Mouse (Mus musculus): Measurements from ENCODE around the gene Sh3rf3. TPM values are rescaled to one million over a fixed set of nuclear protein-coding genes. Genes with fewer than 3 reads are reported as not detected.

The Sh3rf3 gene
- total RNA-seq, 1 experiment, result 1.6 TPM

DNA sequence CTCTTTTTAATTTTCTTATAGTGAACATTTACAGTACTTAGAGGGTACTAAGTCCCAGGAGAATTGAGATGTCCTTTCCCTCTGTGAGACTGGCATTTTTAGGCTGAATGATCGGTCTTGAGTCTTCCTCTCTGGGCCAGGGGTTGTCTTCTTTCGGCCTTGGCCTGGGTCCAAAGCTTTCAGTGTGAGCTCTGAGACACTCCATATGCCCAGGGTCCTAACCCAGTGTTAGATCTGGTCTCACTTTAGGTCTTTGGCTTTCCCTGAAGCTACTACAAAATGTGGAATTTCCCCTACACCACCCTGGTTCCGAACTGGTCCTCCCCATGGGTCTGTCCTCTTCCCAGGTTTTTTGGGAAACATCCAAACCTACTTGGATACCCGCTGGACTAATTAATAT is 155.1 kb downstream of the Sh3rf3 start:
- no peaks in the 10 kb centered on the region for H3K36me3 ChIP-seq (ENCODE audit: control insufficient read depth, insufficient read depth, low read length, poor library complexity, severe bottlenecking)
- H3K9me3 ChIP-seq (ENCODE audit: control insufficient read depth, insufficient read depth, low read depth, low read length), result no peaks in the 10 kb centered on the region
- no peak overlapping the region for H3K27ac ChIP-seq (ENCODE audit: insufficient read depth, low read depth, low read length, poor library complexity, severe bottlenecking)
- H3K4me1 ChIP-seq (ENCODE audit: control insufficient read depth in 2 of 2, insufficient read depth in 2 of 2, low read length in 2 of 2, poor library complexity in 1 of 2), result no peaks in the 10 kb centered on the region
- no peak overlapping the region for H3K9ac ChIP-seq (ENCODE audit: insufficient read depth, low read depth, low read length, poor library complexity, severe bottlenecking)
- no peak for DNase-seq (ENCODE audit: low read depth, low spot score)
- in situ Hi-C loops (cut with MboI; ENCODE audit: low sequenced_read_pairs in 2 of 2, unreplicated experiment in 2 of 2), result no loop called here
- TF ChIP-seq MAFK (IDR thresholded peaks at IDR 0.05; ENCODE audit: insufficient read depth, low read depth, low read length) (no peak), HCFC1 (IDR thresholded peaks at IDR 0.05; ENCODE audit: borderline replicate concordance, insufficient read depth, low read length) (no peak), ZC3H11A (IDR thresholded peaks at IDR 0.05; ENCODE audit: borderline replicate concordance, low read depth, low read length) (no peak), ZNF384 (IDR thresholded peaks at IDR 0.05; ENCODE audit: low read depth, low read length) (no peak), CHD2 (IDR thresholded peaks at IDR 0.05; ENCODE audit: low read depth, low read length) (no peak)
- no peak overlapping the region for H3K4me3 ChIP-seq (ENCODE audit: insufficient read depth in 1 of 2, low read depth in 1 of 2, low read length in 2 of 2, poor library complexity in 1 of 2, severe bottlenecking in 1 of 2)

DNA sequence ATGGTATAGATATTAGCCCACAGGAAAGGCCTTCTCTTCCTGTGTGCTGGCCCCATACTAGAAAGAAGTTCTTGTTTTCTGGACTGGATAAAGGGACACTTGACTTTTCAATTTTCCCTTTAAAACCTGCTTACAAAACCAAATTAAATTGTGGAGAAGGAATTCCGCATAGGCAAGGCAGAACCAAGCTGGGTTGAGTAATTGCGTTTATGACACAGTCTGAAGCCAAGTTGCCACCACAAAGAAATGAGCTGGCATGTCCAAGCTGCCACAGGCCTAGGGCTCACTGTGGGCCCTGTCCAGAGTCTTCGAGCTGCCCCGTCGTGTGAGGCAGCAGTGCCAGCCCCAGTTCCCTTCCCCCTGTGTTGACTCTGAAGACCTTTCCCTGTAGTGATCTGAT is 156.2 kb downstream of the Sh3rf3 start:
- no peaks in the 10 kb centered on the region for H3K9me3 ChIP-seq (ENCODE audit: control insufficient read depth, insufficient read depth, low read depth, low read length)
- H3K27ac ChIP-seq (ENCODE audit: insufficient read depth, low read depth, low read length, poor library complexity, severe bottlenecking), result no peak overlapping the region
- H3K36me3 ChIP-seq (ENCODE audit: control insufficient read depth, insufficient read depth, low read length, poor library complexity, severe bottlenecking), result no peaks in the 10 kb centered on the region
- no peaks in the 10 kb centered on the region for H3K4me1 ChIP-seq (ENCODE audit: control insufficient read depth in 2 of 2, insufficient read depth in 2 of 2, low read length in 2 of 2, poor library complexity in 1 of 2)
- no peak for TF ChIP-seq ZNF384 (IDR thresholded peaks at IDR 0.05; ENCODE audit: low read depth, low read length)
- H3K9ac ChIP-seq (ENCODE audit: insufficient read depth, low read depth, low read length, poor library complexity, severe bottlenecking), result no peak overlapping the region
- in situ Hi-C loops (cut with MboI; ENCODE audit: low sequenced_read_pairs in 2 of 2, unreplicated experiment in 2 of 2), result no loop called here
- no peak for DNase-seq (ENCODE audit: low read depth, low spot score)
- no peak overlapping the region for H3K4me3 ChIP-seq (ENCODE audit: insufficient read depth in 1 of 2, low read depth in 1 of 2, low read length in 2 of 2, poor library complexity in 1 of 2, severe bottlenecking in 1 of 2)

DNA sequence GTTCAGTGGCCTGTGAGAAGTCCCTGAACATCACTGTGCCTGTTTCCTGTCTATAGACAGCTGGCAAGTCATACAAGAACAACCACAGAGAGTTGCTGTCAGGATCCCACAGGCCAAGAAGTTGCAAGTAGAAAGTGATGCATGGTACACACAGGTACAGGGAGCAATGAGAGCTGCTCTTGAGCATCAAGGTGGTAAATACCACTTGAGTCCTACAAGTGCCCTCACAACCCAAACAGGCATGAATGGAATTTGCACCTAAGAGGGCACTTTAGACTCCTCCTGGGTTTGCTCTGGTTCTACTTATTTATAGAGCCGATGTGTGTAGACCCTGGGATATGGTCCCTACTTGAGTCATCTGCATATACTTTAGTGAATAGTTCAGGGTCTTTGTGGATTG is 159.0 kb downstream of the Sh3rf3 start:
- no peak for TF ChIP-seq ZNF384 (IDR thresholded peaks at IDR 0.05; ENCODE audit: low read depth, low read length)
- TF ChIP-seq HCFC1 (IDR thresholded peaks at IDR 0.05; ENCODE audit: borderline replicate concordance, insufficient read depth, low read length), result no peak
- no peak for TF ChIP-seq ZC3H11A (IDR thresholded peaks at IDR 0.05; ENCODE audit: borderline replicate concordance, low read depth, low read length)
- TF ChIP-seq MAFK (IDR thresholded peaks at IDR 0.05; ENCODE audit: insufficient read depth, low read depth, low read length), result no peak
- TF ChIP-seq CHD2 (IDR thresholded peaks at IDR 0.05; ENCODE audit: low read depth, low read length), result no peak
- H3K9ac ChIP-seq (ENCODE audit: insufficient read depth, low read depth, low read length, poor library complexity, severe bottlenecking), result no peak overlapping the region
- no peaks in the 10 kb centered on the region for H3K9me3 ChIP-seq (ENCODE audit: control insufficient read depth, insufficient read depth, low read depth, low read length)
- in situ Hi-C loops (cut with MboI; ENCODE audit: low sequenced_read_pairs in 2 of 2, unreplicated experiment in 2 of 2), result no loop called here
- H3K4me1 ChIP-seq (ENCODE audit: control insufficient read depth in 2 of 2, insufficient read depth in 2 of 2, low read length in 2 of 2, poor library complexity in 1 of 2), result no peaks in the 10 kb centered on the region
- H3K27ac ChIP-seq (ENCODE audit: insufficient read depth, low read depth, low read length, poor library complexity, severe bottlenecking), result no peak overlapping the region
- H3K4me3 ChIP-seq (ENCODE audit: insufficient read depth in 1 of 2, low read depth in 1 of 2, low read length in 2 of 2, poor library complexity in 1 of 2, severe bottlenecking in 1 of 2), result no peak overlapping the region
- no peak for DNase-seq (ENCODE audit: low read depth, low spot score)
- H3K36me3 ChIP-seq (ENCODE audit: control insufficient read depth, insufficient read depth, low read length, poor library complexity, severe bottlenecking), result no peaks in the 10 kb centered on the region

DNA sequence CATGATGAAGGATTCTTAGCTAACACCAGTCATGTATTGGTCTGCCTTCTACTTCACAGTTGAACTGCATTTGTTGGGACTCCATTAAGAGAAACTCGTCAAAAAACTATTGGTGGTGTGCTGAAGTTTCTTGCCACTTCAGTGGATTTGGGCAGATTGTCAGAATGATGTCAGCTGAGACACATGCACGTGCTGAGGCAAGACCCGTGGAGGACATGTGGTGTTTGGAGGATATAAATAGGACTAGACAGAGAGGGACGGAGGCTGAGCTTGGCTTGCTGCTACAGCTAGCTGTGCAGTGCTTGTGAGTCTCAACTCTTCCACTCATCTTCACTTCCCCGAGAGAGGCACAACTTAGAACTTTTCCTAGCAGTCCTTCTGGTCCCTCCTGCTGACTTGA is 161.0 kb downstream of the Sh3rf3 start:
- TF ChIP-seq MAFK (IDR thresholded peaks at IDR 0.05; ENCODE audit: insufficient read depth, low read depth, low read length), result no peak
- TF ChIP-seq CHD2 (IDR thresholded peaks at IDR 0.05; ENCODE audit: low read depth, low read length), result no peak
- no peak for TF ChIP-seq ZC3H11A (IDR thresholded peaks at IDR 0.05; ENCODE audit: borderline replicate concordance, low read depth, low read length)
- no peak for TF ChIP-seq ZNF384 (IDR thresholded peaks at IDR 0.05; ENCODE audit: low read depth, low read length)
- TF ChIP-seq HCFC1 (IDR thresholded peaks at IDR 0.05; ENCODE audit: borderline replicate concordance, insufficient read depth, low read length), result no peak
- DNase-seq (ENCODE audit: low read depth, low spot score), result no peak
- H3K4me3 ChIP-seq (ENCODE audit: insufficient read depth in 1 of 2, low read depth in 1 of 2, low read length in 2 of 2, poor library complexity in 1 of 2, severe bottlenecking in 1 of 2), result no peak overlapping the region
- H3K9me3 ChIP-seq (ENCODE audit: control insufficient read depth, insufficient read depth, low read depth, low read length), result no peaks in the 10 kb centered on the region
- no peaks in the 10 kb centered on the region for H3K4me1 ChIP-seq (ENCODE audit: control insufficient read depth in 2 of 2, insufficient read depth in 2 of 2, low read length in 2 of 2, poor library complexity in 1 of 2)
- no peaks in the 10 kb centered on the region for H3K36me3 ChIP-seq (ENCODE audit: control insufficient read depth, insufficient read depth, low read length, poor library complexity, severe bottlenecking)
- no peak overlapping the region for H3K27ac ChIP-seq (ENCODE audit: insufficient read depth, low read depth, low read length, poor library complexity, severe bottlenecking)
- H3K9ac ChIP-seq (ENCODE audit: insufficient read depth, low read depth, low read length, poor library complexity, severe bottlenecking), result no peak overlapping the region
- in situ Hi-C loops (cut with MboI; ENCODE audit: low sequenced_read_pairs in 2 of 2, unreplicated experiment in 2 of 2), result no loop called here

DNA sequence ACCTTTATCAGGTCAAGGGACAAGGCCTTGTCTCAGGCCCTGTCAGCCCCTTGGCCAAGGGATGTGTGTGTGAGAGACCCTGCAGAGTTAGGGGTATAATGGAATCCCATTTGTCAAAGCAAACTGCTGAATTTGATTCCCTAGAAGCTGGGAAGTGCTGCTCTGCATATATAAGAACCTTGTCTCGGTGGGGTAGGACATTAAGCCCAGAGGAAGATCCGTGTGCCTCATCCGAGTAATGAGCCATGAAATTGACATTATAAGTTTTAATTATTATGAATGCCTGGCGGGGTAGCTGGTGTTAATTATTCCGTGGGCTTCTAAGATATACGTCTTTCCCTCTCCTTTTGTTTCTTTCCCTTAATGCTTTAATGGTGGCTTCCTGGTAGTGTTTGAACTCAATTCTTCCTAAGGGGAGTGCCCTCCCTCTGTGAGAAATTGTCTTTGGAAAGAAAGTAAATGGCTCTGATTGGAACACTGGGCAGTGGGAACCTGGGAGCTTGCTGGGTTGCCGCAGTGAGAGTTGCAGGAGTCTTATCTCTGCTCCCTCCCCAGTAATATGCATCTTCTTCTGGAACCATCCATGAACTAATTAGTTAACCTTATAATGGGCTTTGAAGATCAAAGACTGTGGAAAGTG is 166.3 kb downstream of the Sh3rf3 start:
- H3K4me1 ChIP-seq (ENCODE audit: control insufficient read depth in 2 of 2, insufficient read depth in 2 of 2, low read length in 2 of 2, poor library complexity in 1 of 2), result no peaks in the 10 kb centered on the region
- in situ Hi-C loops (cut with MboI; ENCODE audit: low sequenced_read_pairs in 2 of 2, unreplicated experiment in 2 of 2), result no loop called here

More for the DNA sequence above, 166.3 kb downstream of the Sh3rf3 start:
- H3K9ac ChIP-seq (ENCODE audit: insufficient read depth, low read depth, low read length, poor library complexity, severe bottlenecking), result no peak overlapping the region
- H3K9me3 ChIP-seq (ENCODE audit: control insufficient read depth, insufficient read depth, low read depth, low read length), result no peaks in the 10 kb centered on the region
- no peak for DNase-seq (ENCODE audit: low read depth, low spot score)
- no peak overlapping the region for H3K4me3 ChIP-seq (ENCODE audit: insufficient read depth in 1 of 2, low read depth in 1 of 2, low read length in 2 of 2, poor library complexity in 1 of 2, severe bottlenecking in 1 of 2)
- no peaks in the 10 kb centered on the region for H3K36me3 ChIP-seq (ENCODE audit: control insufficient read depth, insufficient read depth, low read length, poor library complexity, severe bottlenecking)
- no peak for TF ChIP-seq ZNF384 (IDR thresholded peaks at IDR 0.05; ENCODE audit: low read depth, low read length)
- TF ChIP-seq MAFK (IDR thresholded peaks at IDR 0.05; ENCODE audit: insufficient read depth, low read depth, low read length), result no peak
- no peak for TF ChIP-seq HCFC1 (IDR thresholded peaks at IDR 0.05; ENCODE audit: borderline replicate concordance, insufficient read depth, low read length)
- H3K27ac ChIP-seq (ENCODE audit: insufficient read depth, low read depth, low read length, poor library complexity, severe bottlenecking), result no peak overlapping the region
